Mouse (Mus musculus) left cerebral cortex, adult 9 months (tissue): ENCODE measurements around the gene Tekt2.

Experiments used
- DNase-seq, 2 experiments: peaks; one replicate each; pipeline ENCODE4 v3.0.0; 2022; ENCODE audit warnings: low spot score in 2 of 2

Tekt2 gene

DNA sequence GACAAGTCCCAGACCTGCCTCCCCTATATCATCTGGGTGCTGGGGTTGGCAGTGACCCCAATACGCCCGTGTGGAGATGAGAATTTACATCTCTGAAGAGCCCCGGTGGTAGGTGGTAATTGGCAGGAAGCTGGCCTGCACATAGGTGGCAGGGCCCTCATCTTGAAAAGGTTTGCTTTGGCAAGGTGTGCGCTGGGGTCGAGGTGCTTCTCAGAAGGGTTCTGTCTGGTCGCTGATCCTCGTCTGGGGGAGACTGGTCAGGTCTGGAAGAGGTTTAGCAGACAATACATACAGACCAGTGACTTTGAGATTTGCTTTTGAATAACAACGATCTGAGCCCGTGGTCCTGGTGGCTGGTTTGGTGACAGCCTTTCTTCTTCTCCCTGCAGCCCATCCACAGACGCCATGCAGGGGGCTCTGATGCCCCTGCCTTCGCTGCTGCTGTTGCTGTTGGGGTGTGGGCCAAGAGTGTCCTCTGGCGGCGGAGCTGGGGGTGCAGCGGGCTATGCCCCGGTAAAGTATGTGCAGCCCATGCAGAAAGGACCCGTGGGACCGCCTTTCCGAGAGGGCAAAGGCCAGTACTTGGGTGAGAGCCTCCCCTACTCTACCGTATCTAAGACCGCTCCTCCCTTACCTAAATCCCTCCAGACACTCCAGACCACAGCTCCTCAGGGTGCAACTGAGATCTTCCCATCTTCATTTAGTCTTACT, 16.1 kb downstream of the Tekt2 start:
- DNase-seq: no peak

DNA sequence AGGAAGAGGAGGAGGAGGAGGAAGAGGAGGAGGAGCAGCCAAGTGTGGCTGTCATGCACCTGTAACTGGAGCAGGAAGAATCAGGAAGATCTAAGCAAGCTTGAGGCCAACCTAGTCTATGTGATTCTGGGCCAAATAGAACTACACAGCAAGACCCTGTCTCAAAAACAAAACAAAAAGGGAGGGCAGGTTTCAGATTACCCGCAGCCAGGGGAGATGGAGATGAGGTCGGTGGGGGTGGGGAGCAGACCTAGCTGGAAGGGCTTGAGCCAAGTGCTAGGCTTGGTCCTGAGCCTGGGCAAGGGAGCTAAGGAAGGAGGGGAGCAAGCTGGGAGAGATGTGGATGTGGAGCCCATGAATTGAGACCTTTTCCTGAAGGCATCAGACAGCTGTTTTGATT, 18.7 kb downstream of the Tekt2 start:
- no peak for DNase-seq

DNA sequence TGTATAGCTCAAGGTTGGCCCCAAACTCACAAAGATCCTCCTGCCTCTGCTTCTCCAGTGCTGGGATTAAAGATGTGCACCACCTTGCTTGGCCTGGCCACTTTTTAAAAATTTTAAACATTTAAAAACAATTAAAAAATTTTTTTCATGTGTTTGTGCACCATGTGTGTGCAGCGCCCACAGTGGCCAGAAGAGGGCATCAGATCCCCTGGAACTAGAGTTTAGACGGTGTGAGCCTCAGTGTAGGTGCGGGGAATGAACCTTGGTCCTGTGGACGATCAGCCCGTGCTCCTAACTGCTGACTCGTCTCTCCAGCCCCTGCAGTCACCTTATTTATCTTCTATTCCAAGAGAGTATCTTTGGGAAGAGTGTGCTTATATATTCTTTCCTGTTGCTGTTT, 19.4 kb downstream of the Tekt2 start:
- no peak for DNase-seq

DNA sequence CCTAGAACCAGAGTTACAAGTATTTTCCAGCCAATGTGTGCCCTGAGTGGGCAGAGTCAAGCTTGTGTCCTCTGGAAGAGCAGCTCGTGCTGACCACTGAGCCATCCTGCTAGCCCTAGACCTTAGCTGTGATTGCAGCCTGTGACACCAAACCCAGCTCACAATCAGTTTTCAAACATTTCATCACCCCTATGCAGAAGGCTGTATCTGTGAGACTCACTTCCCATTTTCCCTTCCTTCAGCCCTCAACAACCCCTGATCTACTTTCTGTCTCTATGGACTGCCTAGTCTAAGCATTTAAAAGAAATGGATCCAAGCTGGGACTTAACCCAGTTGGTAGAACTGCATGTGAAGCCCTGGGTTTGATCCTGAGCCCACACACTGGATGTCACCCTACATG, 20.1 kb downstream of the Tekt2 start:
- DNase-seq: no peak

DNA sequence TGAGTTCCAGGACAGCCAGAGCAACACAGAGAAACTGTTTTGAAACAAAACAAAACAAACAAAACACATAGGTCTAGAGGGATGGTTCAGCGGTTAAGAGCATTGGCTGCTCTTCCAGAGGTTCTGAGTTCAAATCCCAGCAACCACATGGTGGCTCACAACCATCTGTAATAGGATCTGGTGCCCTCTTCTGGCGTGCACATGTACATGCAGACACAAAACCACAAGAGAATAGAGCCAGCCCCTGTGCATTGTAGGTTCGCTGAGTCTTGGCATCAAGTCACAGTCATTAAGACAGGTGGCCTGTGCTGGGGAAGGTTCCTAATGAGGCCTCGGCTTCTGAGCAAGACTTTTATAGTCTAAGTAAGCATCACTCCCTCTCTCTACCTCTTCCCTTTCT, 21.6 kb downstream of the Tekt2 start:
- DNase-seq: no peak

DNA sequence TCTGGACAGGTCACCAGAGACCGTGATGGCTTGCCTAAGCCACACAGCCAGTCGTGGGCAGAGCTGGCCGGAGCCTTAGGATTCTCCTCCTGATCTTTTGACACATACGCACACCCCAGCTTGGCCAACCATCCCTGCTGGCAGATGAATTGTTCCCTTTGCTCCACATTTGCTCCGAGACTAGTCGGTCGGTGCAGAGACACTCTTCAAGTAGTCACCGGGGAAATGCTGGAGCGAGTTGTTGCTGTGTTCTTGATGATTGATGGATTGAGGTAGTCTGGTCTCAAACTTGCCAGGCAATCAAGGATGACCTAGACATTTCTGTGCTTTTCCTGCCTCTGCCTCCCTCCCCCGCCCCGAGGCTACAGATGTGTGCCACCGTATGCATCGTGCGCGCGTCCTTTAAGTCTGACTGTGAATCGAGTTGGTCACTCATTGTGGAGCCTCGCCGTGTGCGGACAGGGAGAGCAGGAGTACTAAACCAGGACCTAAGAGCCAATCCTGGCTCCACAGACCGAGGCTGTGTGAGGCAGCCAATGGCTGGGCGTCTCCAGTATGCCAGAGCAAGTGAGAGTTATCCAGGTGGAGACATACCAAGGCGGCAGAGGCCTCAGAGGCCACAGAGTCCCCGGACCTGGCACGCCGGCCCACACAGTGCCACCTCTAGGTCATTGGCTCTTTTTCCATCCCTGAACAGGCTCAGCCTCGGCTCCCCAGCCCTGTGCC, 23.7 kb downstream of the Tekt2 start:
- DNase-seq: no peak

DNA sequence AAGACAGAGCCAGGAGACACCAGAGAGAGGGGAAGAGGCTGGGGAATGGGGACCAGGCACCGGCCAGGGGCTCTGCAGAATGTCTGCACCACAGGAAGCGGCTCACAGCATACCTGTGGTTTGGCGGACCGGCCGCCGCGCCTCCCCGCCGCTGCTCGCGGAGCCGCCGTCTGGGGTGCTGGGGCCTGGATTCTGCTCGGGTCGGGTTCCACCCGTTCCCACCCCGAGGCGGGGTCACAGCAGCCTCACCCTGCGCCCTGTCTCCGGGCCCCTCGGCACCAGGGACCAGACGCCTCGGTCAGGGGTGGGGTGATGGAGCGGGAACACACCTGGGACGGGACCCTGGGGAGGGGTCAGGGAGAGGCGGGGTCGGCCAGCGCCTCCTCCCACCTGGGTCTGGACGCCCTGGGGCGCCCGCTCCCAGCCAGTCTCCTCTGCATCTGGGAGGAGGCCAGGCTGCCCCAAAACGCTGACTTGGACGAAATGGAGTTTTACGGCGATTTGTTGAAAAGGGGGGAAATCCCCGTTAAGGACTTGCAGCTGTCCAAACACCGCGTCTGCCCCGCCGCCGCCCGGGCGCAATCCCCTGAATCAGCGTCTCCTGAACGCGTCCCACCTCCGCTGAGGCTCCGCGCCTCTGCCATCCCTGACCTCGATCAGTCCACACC, 24.4 kb downstream of the Tekt2 start:
- no peak for DNase-seq

DNA sequence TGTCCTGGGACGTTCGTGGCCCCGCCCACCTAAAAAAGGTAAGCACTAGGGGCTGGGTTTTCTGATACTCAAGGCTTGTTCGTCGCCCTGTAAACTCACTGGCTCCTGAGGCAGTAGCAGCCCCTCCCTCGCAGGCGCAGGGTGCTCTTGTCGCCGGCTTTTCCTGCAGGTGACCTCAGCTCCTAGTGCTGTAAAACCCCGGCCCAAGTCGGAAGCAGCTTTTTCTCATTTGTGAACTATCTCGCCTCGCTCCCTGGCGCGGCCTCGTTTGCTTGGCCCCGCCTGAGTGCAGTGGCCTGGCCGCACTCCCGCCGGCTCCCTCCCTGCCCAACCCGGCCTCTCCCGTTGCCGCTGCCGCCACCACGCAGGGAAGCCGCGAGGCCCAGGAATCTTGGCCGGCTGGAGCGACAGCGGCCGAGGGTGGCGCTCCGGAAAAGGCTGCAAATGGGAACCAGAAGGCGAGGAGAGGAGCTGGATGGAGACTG, 28.8 kb downstream of the Tekt2 start:
- no peak for DNase-seq

DNA sequence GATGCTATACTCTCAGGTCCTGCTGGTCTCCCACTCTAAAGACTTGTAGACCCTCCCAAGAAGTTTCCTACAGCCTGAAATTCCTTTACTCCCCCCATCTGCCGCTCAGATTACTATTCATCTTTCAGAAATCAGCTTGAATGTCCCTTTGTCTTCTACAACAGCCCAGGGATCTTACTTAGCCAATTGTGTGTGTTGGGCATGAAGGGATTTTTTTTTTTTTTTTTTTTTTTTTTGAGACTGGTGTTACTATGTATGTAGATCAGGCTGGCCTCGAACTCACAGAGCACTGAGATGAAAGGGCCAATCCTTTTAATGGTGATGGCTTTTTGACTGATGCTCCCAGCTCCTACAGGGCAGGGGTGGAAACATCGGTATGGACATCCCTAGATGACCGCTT, 29.6 kb downstream of the Tekt2 start:
- DNase-seq: no peak

DNA sequence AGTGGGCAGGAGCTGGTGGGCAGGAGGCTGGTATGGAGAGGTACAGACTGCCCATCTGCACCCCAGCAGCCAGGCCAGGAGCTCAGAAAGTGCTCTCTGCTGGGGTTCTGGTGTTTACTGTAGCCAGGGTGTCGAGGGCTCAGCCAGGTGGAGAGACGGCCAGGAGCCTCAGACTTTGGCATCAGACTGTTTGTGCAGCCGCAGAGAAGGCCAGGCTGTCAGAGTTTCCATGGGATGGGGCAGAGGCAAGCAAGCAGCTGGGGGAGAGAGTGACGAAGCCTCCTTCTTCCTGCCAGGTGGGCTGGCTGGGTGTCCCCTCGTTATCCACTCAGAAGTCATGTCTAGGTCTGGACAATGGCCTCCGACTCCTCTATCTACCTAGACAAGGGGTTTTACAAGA, 30.3 kb downstream of the Tekt2 start:
- DNase-seq: no peak

DNA sequence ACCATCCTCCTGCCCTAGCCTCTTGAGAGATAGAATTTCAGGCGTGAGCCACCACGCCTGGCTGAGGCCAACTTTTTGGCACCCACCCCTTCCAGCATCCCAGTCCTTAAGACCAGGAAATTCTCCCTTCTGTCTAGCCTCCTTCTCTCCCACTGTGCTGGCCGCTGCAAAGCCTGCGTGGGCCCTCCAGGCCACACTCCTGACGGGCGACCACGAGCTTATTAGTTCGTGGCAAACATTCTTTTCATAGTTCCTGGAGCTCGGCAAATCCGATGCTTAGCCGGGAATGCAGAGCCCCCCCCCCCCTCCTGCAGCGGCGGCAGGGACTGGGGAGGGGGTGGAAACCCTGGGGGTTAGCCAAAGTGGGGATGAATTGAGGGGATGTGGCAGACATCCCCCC, 34.3 kb downstream of the Tekt2 start:
- DNase-seq: no peak

DNA sequence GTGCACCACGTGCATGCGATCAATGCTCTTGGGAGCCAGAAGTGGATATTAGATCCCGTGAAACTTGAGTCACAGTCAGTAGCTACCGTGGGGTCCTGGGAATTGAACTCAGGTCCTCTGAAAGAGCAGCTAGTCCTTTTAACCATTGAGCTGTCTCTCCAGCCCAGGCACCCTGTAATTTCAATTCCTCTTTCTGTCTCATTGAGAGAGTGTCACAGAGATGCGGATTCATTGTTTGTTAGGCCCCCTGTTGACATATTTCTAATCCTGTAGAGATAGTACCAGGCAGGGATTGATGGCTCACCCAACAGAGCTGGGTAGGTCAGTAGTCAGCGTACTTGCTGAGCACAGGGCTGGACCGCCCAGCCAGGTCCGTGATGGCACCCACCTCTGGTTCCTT, 35.2 kb downstream of the Tekt2 start:
- DNase-seq: no peak

DNA sequence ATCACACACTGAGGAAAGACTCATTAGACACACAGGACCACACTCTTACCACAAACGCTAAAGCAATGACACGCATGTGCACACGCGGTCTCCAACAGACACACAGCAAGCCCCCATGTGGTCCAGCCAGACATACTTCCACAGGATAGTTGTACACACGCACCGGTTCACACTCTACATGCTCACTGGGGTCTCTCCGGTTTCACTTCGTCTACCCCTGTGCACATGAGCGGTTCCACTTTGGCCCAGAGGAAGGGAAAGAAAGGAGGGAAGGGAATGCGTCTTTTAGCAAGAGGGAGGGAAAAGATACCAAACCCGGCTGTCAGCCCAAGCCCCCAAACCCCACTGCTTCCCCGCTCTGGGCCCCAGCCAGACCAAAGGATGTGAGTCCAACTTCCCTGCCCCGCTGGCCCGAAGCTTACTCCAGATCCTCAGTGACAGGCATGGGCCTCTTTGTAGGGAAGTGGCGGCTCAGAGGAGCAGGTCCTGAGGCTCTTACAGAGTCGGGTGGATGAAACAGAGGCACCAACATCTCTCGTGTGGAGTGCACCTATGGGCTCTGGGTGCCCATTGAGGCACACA, 37.3 kb downstream of the Tekt2 start:
- DNase-seq: no peak

DNA sequence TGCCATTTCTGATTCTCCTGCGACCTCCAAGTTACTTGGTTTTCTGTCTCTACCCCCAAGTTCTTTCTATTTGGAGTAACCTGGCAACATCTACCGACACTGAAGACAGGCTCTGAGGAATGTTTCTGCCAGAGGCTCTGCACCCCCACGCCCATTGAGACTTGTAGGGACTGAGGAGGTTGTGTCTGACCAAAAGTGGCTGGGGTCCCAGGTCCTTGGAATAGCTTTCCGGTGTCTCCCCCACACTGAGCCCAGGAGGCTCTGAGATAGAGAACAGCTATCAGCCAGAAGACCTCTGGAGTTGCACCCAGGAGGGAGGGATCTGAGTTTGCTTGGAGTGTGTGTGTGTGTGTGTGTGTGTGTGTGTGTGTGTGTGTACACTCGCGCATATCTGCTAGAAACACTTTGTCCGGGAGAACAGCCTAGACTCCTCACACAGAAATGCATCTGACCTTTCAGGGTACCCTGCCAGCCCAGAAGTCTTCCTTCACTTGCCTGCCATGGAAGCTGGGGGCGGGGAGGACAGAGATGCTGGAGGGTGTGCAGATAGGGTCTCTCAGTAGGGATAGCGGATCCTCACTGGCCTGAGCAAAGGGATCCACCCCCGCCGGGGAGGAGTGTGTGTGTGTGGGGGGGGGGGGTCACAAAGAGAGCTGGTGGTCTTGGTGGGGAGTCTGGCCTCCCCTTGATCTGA, 38.0 kb downstream of the Tekt2 start:
- DNase-seq: no peak

DNA sequence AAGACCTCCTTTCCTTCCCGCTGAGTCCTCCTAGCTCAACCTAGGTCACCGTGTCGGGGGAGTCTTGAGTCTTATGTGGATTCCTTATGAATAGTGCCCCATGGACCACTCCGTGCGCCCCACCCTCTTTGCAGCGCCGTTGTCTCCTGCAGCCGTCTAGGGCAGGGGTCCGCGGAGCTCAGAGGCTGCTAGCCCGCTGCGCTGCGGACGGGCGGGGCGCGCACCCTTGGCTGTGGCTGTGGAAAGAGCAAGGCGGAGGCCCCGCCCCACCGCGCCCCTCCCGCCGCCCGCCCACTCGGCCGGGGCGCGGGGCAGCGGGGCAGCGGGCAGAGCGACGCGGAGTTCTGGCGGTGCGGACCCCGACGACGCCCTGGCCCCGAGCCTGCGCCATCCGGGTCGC, 39.0 kb downstream of the Tekt2 start, which contains the start of gene Col8a2:
Gene Col8a2 (plus strand): TSS at position 302 of the 400 bp plus-strand sequence.
- no peak for DNase-seq

DNA sequence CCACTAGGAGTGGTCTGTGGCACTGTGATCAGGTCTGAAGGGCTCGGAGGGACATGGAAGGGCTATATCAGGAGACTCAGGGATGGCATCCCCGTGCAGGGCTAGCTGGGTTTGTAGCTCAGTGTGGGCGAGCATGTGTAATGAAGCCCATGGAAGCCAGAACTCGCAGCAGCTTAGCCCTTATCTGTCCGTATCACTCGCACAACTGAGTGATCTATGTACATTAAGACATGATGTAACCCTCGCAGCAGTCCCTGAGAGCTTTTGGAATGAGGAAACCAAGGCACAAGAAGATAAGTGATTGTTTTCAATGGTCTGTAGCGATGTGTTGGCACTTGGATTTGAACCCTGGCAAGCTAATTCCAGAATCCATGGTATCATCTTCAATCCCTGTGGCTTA, 41.9 kb downstream of the Tekt2 start:
- no peak for DNase-seq

DNA sequence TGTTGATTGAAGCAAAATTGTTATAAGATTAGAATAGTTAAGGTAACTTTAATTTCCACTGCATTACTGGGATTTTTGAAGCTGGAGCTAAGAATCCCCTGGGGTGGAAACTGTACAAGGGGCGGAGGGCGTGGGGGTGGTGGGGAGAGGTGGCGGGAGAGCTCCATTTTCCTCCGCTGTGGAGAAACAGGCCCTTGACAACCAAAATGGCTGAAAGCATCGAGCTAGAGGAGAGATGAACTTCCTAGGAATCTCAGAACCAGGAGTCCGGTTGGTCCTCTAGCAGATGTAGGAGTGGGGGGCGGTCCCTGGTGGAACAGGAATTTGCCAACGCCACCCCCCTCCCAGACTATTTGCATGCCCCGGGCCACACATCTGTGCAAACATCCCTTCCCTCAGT, 43.8 kb downstream of the Tekt2 start:
- no peak for DNase-seq

DNA sequence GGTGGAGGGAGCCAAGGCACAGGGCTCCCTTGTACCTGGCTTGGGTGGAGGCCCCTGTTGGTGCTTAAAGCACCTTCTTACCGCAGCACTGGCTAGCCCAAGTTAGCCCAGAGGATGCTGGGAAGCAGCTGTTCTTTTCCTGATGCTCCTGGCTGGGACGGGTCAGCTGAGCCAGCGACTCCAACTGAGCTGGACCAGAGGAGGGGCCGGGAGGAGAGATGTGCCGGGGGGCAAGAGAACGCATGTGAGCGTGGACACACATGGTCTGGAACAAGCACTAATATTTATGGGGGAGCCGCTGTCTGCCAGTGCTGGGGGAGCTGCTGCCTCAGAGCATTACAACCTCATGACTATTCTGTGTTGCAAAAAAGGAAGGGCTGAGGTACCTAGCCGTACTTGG, 46.5 kb downstream of the Tekt2 start:
- DNase-seq: no peak

DNA sequence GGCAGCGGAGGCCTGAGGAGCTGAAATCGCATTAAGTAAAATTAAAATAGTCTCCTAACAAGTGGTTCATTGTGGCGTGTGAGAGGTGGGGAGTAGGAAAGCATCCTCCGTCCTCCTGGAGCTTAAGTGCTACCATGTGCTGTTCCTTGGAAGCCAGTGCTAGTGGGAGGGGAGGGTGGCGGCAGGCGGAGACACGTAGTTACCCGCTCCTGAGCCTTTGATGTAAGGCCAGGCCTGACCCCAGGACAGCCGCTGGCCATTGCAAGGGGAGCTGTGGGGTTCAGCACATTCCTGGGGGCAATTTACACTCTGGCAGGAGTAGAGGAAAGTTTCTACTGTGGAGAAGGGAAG, 46.9 kb downstream of the Tekt2 start:
- no peak for DNase-seq

DNA sequence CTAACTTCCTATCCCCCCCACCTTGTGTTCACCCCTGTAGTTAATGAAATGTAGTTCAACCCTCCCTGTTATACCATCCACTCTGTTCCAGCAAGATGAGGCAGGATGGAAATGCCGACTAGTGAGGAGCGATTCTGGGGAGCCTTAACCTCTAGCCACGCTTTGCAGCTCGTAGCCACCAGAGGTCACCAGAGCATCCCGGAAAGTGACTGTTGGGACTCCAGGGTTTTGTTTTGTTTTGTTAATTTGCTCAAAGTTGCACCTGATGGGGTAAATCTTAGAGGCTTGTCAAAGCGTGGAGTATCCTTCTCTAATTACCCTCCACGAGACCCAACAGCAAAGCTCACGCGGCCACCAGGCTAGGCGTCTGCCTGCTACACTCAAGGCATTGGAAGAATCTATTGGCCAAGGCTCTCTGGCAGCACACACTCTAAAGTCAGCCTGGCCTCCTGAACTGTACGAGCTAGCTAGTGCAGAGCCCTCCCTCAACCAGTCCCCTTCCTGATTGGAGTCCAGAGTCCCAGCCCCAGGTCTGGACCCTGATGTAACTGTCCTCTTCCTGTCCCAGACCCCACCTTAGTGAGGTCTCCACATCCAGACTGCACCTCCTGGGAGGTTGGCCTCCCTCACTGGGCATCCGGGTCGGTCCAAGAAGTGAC, 47.5 kb downstream of the Tekt2 start:
- DNase-seq: no peak

DNA sequence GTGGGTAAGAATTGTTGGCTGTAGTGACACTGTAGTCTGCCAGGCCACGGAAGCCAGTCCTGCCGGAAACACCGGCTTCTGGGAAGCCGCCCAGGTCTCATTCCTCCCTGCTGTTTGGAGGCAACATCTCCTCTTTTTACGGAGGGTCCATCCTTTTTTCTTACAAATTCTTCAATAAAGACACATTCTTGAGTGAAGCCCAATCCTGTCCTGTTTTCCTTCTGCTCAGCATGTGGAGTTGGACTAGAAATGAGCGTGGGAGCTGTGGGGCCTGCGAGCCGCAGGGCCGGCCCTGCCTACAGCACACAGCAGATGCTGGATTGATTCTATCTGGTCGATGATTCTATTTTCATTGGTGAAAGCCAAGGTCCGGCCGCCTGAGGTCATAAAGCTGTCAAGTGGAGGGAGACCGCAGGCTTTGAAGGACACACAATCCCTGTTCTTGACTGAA, 49.8 kb downstream of the Tekt2 start:
- DNase-seq: no peak
